Comparison of ENCODE assay signal across 13 mouse cellular contexts in the genomic region with DNA sequence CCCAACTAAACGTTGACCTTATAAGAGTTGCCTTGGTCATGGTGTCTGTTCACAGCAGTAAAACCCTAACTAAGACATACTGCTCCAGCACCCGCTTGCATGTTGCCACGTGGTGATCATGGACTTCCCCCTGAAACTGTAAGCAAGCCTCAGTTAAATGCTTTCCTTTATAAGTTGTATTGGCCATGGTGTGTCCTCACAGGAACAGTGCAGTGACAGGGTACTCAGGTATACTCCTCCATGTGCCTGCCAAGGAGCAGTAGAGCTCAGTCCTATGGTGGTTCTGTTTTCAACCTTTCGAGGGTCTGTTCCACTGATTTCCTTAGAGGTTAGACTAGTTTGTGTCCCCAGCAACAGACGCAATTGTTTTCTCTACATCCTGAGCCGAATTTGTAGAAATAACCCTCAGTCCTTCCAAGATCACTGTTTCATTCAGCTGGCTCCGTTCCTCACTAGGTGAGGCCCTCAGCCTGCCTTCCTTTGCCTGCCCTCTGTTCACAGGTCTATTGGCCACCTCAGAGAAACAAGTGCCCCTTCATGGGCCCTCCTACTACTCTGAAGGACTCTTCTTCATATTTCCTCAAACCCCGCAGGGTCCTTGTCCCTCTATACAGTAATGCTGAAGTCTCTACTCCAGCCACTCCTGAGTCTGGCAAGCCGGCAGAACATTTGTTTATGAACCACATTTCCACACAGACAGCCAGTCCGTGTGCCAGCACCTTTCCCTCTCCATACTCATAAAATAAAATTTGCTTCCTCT. TPM values are rescaled to one million over a fixed set of nuclear protein-coding genes. Genes with fewer than 3 reads are reported as not detected.
DNase-seq lines count a peak whose midpoint lies in the region; ATAC-seq and TF ChIP-seq lines count a peak whose summit lies in the region.
"Had no signal": no experiment of that assay in that cellular context is flagged by ENCODE, and none has a peak within 500 bp of the region (broad histone marks: within the 10 kb centered on the region; RNA-seq: fewer than 3 reads in every experiment).

No protein-coding gene starts in this region.

- H3K9me3 ChIP-seq in lung, embryonic 16.5 days (ENCODE audit: control insufficient read depth, low read length): no peaks in the 10 kb centered on the region
- H3K9me3 ChIP-seq: neural tube, embryonic 15.5 days had no signal

- intact Hi-C loops in gastrocnemius, adult 2 months (cut with DNase I): no loop called here
- intact Hi-C loops in gastrocnemius, postnatal 36 days (cut with DNase I): no loop called here

- H3K9ac ChIP-seq in lung, embryonic 16.5 days (ENCODE audit: low read length): no peak overlapping the region
- H3K9ac ChIP-seq: neural tube, embryonic 15.5 days had no signal

- H3K4me3 ChIP-seq in gastrocnemius, adult 2 months: peak overlapping the region; percentile 93
- H3K4me3 ChIP-seq in lung, embryonic 16.5 days (ENCODE audit: low read length): no peak overlapping the region
- H3K4me3 ChIP-seq: neural tube, embryonic 15.5 days had no signal

- H3K4me1 ChIP-seq in lung, embryonic 16.5 days (replicated peaks; ENCODE audit: control insufficient read depth, insufficient read depth, low read length): peaks cover 5% of the 10 kb centered on the region

- WGBS in lung, embryonic 16.5 days: 56% methylated on average over 10 of the region's 10 CpGs

- DNase-seq in gastrocnemius, adult 2 months: no peak
- no peak for DNase-seq in gastrocnemius, postnatal 36 days
- DNase-seq in spleen, postnatal 36 days (ENCODE audit: low spot score in 2 of 2): peak; percentile 51 to 53
- DNase-seq in spleen, adult 12 weeks (ENCODE audit: low spot score): no peak
- no peak for DNase-seq in adrenal gland, postnatal 14 days
- no peak for DNase-seq in retina, postnatal 1 day
- DNase-seq: cerebellum, postnatal 36 days; layer of hippocampus, adult 9-11 months; thymus, postnatal 4 days had no signal

- TF ChIP-seq CTCF in gastrocnemius, adult 2 months (IDR thresholded peaks at IDR 0.05): no peak

- H3K36me3 ChIP-seq in lung, embryonic 16.5 days (ENCODE audit: control insufficient read depth, insufficient read depth, low read length): peaks cover 5% of the 10 kb centered on the region; the same call in 1 of the 2 replicates
- H3K36me3 ChIP-seq: neural tube, embryonic 15.5 days had no signal

- 0 out of 2 replicates have a peak overlapping the region, but pooled peaks have one; percentile 4 for H3K4me2 ChIP-seq in lung, embryonic 16.5 days (ENCODE audit: low read depth, low read length)
- H3K4me2 ChIP-seq: neural tube, embryonic 15.5 days had no signal

- no peaks in the 10 kb centered on the region for H3K27me3 ChIP-seq in lung, embryonic 16.5 days (ENCODE audit: control insufficient read depth, insufficient read depth, low read depth, low read length)
- H3K27me3 ChIP-seq: neural tube, embryonic 15.5 days; Patski had no signal

- ATAC-seq in lung, embryonic 16.5 days (ENCODE audit: low read depth): peak; percentile 88
- no peak for ATAC-seq in frontal cortex, adult (ENCODE audit: low TSS enrichment)
- ATAC-seq: Patski had no signal

- peak overlapping the region; percentile 96 for H3K27ac ChIP-seq in gastrocnemius, adult 2 months
- H3K27ac ChIP-seq in lung, embryonic 16.5 days (ENCODE audit: low read length): peak overlapping the region; percentile 68
- H3K27ac ChIP-seq: neural tube, embryonic 15.5 days had no signal

RNA-seq across cellular contexts. Expression of gene Birc3, which starts 2.2 kb away (rescaled TPM):
- total RNA-seq in gastrocnemius, adult 2 months (2021): 1 to 10 TPM; 6.0 to 8.8 TPM
- 1 to 10 TPM; 5.0 to 5.3 TPM for total RNA-seq in gastrocnemius, postnatal 36 days (2021)
- polyA plus RNA-seq in lung, embryonic 16.5 days (2015; fragmentation: Nextera tagmentation; extraction: Ambion mirVana): 10.5 and 11.9 TPM in 2 replicates
- 19.0 and 27.8 TPM in 2 replicates for total RNA-seq in adrenal gland, postnatal 14 days (2021)

RNA-seq across cellular contexts. Expression of gene Birc2, which starts 33.9 kb away (rescaled TPM):
- 10 to 100 TPM; 21.9 to 22.0 TPM for total RNA-seq in gastrocnemius, adult 2 months (2021)
- 10 to 100 TPM; 18.1 to 21.0 TPM for total RNA-seq in gastrocnemius, postnatal 36 days (2021)
- 32.7 and 38.0 TPM in 2 replicates for polyA plus RNA-seq in lung, embryonic 16.5 days (2015; fragmentation: Nextera tagmentation; extraction: Ambion mirVana)
- 40.6 and 46.6 TPM in 2 replicates for total RNA-seq in adrenal gland, postnatal 14 days (2021)

Comparison
In these comparisons a context has a peak if more than half of its experiments do, and no peak if none do; other contexts are left out.
1. DNase-seq: peak in spleen, postnatal 36 days (2 of 2); none in gastrocnemius, adult 2 months (single experiment), gastrocnemius, postnatal 36 days (0 of 2), spleen, adult 12 weeks (single experiment), adrenal gland, postnatal 14 days (single experiment) and retina, postnatal 1 day (single experiment).